Mouse (Mus musculus) midbrain, embryonic 10.5 days (tissue): ENCODE results near the gene Ghitm. TPM values are rescaled to one million over a fixed set of nuclear protein-coding genes. Genes with fewer than 3 reads are reported as not detected.

ENCODE experiments used
- DNase-seq: peaks from one replicate; pipeline ENCODE4 v3.0.0-alpha.2; 2017; ENCODE audit warnings: low spot score
- H3K27ac ChIP-seq: fragments of 300-500 bp; sonication (generic); replicated peaks from 2 replicates; pipeline ENCODE4 v1.5.1; 2016; ENCODE audit warnings: mild to moderate bottlenecking
- H3K27me3 ChIP-seq: fragments of 300-500 bp; sonication (generic); 2 replicates; pipeline ENCODE4 v1.6.1; 2016; ENCODE audit warnings: low read depth, mild to moderate bottlenecking; ENCODE audit not compliant: poor library complexity, severe bottlenecking
- H3K36me3 ChIP-seq: fragments of 300-500 bp; sonication (generic); 2 replicates; pipeline ENCODE4 v1.6.1; 2016; ENCODE audit warnings: mild to moderate bottlenecking, moderate library complexity
- H3K4me1 ChIP-seq: fragments of 300-500 bp; sonication (generic); 2 replicates; pipeline ENCODE4 v1.6.1; 2016
- H3K4me3 ChIP-seq: fragments of 300-500 bp; sonication (generic); 2 replicates; pipeline ENCODE4 v1.5.1; 2016; ENCODE audit warnings: mild to moderate bottlenecking, moderate library complexity
- H3K9me3 ChIP-seq: fragments of 300-500 bp; sonication (generic); replicated peaks from 2 replicates; pipeline ENCODE4 v1.6.1; 2016; ENCODE audit warnings: mild to moderate bottlenecking
- WGBS: fragments of 180-500 bp; shearing (Covaris S2); methylation state at CpG from one replicate; pipeline ENCODE4 v1.1.7; 2016; 5-methylcytosine and 5-hydroxymethylcytosine counted together
- polyA plus RNA-seq: library from polyadenylated mRNA; unstranded; fragments of >200 nt; fragmentation: Nextera tagmentation; extraction: Ambion mirVana; gene quantifications from 2 replicates; pipeline ENCODE4 v1.2.1, GENCODE M21; 2016

The Ghitm gene
- polyA plus RNA-seq, 1 experiment from 2014 or later, result 211 TPM

GRCm38 (mm10) chr14:37127652-37128051 is 7.4 kb downstream of the Ghitm start:
- no peaks in the 10 kb centered on the region for H3K4me1 ChIP-seq
- no peaks in the 10 kb centered on the region for H3K9me3 ChIP-seq
- H3K4me3 ChIP-seq, result no peak overlapping the region
- H3K36me3 ChIP-seq, result peaks cover 98% of the 10 kb centered on the region
- WGBS, result 54% methylated on average over 4 of the region's 4 CpGs
- no peak overlapping the region for H3K27ac ChIP-seq
- DNase-seq, result no peak
- no peaks in the 10 kb centered on the region for H3K27me3 ChIP-seq

DNA sequence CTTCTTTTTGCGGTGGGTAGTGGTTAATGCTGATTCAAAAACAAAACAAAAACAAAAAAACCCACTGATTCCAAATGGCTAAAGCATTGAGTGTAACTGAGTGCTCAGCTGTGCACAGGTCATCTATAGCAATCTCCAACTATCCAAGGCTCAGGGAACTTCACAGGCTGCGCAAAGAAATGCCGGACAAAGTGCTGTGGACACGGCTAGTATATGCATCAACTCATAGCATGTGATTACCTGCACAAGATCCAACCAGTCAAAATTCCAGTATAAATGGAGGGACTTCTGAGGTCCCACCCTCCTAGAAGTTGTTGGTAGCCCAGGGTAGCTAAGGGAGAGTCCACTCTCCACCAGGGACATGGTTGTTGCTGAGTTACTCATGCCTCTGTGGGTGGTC is 15.8 kb downstream of the Ghitm start:
- no peak for DNase-seq
- H3K27ac ChIP-seq, result no peak overlapping the region
- H3K36me3 ChIP-seq, result peaks cover 53% of the 10 kb centered on the region
- no peaks in the 10 kb centered on the region for H3K27me3 ChIP-seq
- WGBS, result 98% methylated on average over 4 of the region's 4 CpGs
- no peak overlapping the region for H3K4me3 ChIP-seq
- no peaks in the 10 kb centered on the region for H3K9me3 ChIP-seq
- H3K4me1 ChIP-seq, result no peaks in the 10 kb centered on the region

DNA sequence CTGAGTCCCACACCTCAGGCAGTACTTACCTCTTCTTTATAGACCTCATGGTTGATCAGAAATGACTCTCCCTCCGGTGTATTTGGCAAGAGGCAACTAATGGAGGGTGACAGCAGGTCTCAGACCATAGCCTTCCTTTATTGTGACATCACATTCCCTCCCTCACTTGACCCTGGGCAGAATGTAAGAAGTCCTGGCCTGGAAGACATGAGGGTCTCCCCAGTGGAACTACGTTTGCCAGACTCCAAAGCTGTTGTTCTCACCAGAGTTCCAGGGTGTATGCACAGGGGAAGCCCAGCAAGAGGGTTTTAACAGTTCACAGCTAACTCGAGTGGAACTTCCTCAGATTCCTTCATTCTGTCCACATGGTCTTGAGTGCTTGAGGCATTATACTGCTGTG is 21.1 kb downstream of the Ghitm start, which contains the start of gene 2610528A11Rik:
Gene 2610528A11Rik (minus strand): TSS at position 101 of the 400 bp plus-strand sequence.
- Histone ChIP-seq H3K4me1 (no peaks in the 10 kb centered on the region), H3K4me3 (no peak within 1 kb of the TSS), H3K9me3 (no peaks in the 10 kb centered on the region), H3K36me3 (peaks cover 5% of the 10 kb centered on the region; the same call in 1 of the 2 replicates), H3K27me3 (no peaks in the 10 kb centered on the region), H3K27ac (no peak within 1 kb of the TSS)
- no peak for DNase-seq
- 76% methylated on average over 3 of the region's 3 CpGs for WGBS

DNA sequence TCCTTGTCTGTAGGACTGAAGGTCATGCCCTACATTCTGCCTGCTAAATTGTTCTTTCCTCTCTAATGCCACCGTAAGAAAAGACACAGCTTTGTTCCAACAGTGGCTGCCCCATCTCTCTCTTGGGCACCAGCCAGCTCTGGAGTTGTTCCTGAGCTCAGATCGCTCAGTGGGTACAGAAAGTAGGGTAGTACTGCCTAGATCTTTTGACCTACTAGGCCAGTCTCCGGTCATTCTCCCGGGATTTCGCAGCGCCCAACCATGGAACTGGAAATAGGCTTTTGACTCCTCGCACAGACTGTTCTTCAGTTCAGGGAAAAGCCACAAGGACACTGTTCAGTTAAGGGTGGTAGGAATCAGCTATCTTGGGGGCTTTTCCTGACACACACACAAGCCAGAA is 22.1 kb downstream of the Ghitm start:
- H3K9me3 ChIP-seq, result no peaks in the 10 kb centered on the region
- no peaks in the 10 kb centered on the region for H3K4me1 ChIP-seq
- no peak overlapping the region for H3K4me3 ChIP-seq
- DNase-seq, result no peak
- WGBS, result 95% methylated on average over 7 of the region's 7 CpGs
- H3K27me3 ChIP-seq, result no peaks in the 10 kb centered on the region
- no peak overlapping the region for H3K27ac ChIP-seq
- no peaks in the 10 kb centered on the region for H3K36me3 ChIP-seq

- no peak for DNase-seq
- H3K4me1 ChIP-seq, result no peaks in the 10 kb centered on the region
- H3K4me3 ChIP-seq, result no peak overlapping the region
- no peak overlapping the region for H3K27ac ChIP-seq
- no peaks in the 10 kb centered on the region for H3K9me3 ChIP-seq
- H3K36me3 ChIP-seq, result no peaks in the 10 kb centered on the region
- H3K27me3 ChIP-seq, result no peaks in the 10 kb centered on the region
Measured at GRCm38 (mm10) chr14:37111371-37111770, 23.7 kb downstream of the Ghitm start.

- H3K4me1 ChIP-seq, result no peaks in the 10 kb centered on the region
- DNase-seq, result no peak
- no peaks in the 10 kb centered on the region for H3K36me3 ChIP-seq
- no peaks in the 10 kb centered on the region for H3K27me3 ChIP-seq
- no peak overlapping the region for H3K27ac ChIP-seq
- 87% methylated on average over 2 of the region's 2 CpGs for WGBS
- no peak overlapping the region for H3K4me3 ChIP-seq
- no peaks in the 10 kb centered on the region for H3K9me3 ChIP-seq
Measured at GRCm38 (mm10) chr14:37110456-37110855, 24.6 kb downstream of the Ghitm start.

DNA sequence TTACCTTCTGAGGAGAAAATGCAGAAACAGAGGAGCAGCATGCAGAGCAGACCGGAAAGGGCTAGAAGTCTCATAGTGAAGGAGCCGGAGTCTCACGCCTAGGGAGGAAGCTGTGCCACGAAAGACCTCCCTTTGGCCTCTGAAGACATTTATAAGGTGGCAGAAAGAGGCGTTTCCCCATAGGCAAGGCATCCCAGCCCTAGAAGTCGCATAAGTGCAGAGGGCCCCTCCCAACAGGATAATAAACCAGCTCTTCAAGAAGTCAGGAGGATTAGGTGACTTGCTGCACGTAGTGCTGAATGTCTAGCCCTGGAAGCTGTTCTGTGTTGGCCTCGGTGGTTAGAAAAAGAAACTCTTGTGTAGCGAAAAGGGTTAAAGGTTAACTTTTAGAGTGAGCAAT is 25.1 kb downstream of the Ghitm start:
- no peaks in the 10 kb centered on the region for H3K36me3 ChIP-seq
- no peak overlapping the region for H3K4me3 ChIP-seq
- H3K27me3 ChIP-seq, result no peaks in the 10 kb centered on the region
- WGBS, result 81% methylated on average over 9 of the region's 9 CpGs
- H3K4me1 ChIP-seq, result no peaks in the 10 kb centered on the region
- H3K9me3 ChIP-seq, result no peaks in the 10 kb centered on the region
- no peak for DNase-seq
- no peak overlapping the region for H3K27ac ChIP-seq

DNA sequence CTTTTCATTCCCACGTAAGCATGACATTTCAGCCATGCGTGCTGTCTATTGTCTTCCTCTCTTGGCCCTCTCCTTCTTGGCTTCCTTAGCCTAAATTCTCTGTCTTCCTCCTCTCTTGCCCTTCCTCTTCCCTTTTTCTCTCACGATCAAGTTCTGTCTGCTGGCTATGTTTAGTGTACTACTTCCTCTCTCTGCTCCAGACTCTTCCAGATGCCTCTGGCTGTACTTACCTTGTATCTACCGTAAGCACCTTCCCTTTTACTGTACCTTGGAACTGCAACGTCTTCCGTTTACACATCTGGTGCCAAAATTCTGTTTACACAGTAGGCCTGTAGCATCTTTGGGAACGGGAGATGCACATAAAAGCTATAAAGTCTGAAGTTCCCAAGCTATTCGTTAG is 25.6 kb downstream of the Ghitm start:
- Histone ChIP-seq H3K4me3 (no peak overlapping the region), H3K4me1 (no peaks in the 10 kb centered on the region), H3K9me3 (no peaks in the 10 kb centered on the region), H3K36me3 (no peaks in the 10 kb centered on the region), H3K27ac (no peak overlapping the region), H3K27me3 (no peaks in the 10 kb centered on the region)
- WGBS, result 87% methylated on average over 8 of the region's 8 CpGs
- no peak for DNase-seq

DNA sequence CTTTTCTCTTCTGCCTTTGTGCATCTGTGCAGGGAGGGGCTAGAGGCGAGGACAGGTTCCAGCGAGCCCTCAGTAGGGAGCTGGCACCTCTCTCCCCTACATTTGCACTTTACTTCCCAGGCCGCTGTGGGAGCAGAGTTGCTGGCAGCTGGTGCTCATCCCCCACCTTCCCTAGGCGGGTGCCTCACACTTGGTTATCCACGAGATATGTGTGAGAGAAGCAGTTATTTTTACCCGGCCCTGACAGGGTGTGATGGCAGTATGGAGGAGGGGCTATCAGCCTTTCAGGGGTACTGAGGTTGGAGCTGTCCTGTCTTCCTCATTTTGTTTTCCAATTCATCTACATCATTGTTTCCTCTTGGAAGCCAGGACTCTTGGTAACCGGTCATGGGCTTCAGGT is 29.2 kb downstream of the Ghitm start:
- no peak overlapping the region for H3K4me3 ChIP-seq
- no peak overlapping the region for H3K27ac ChIP-seq
- H3K4me1 ChIP-seq, result no peaks in the 10 kb centered on the region
- H3K36me3 ChIP-seq, result no peaks in the 10 kb centered on the region
- no peaks in the 10 kb centered on the region for H3K27me3 ChIP-seq
- no peak for DNase-seq
- no peaks in the 10 kb centered on the region for H3K9me3 ChIP-seq
- WGBS, result 45% methylated on average over 7 of the region's 7 CpGs

- Histone ChIP-seq H3K27ac (no peak overlapping the region), H3K36me3 (no peaks in the 10 kb centered on the region), H3K9me3 (no peaks in the 10 kb centered on the region), H3K27me3 (peaks cover under 1% of the 10 kb centered on the region; the same call in 1 of the 2 replicates), H3K4me1 (no peaks in the 10 kb centered on the region), H3K4me3 (no peak overlapping the region)
- 78% methylated on average over 5 of the region's 5 CpGs for WGBS
- DNase-seq, result no peak
Measured at GRCm38 (mm10) chr14:37104747-37105146, 30.3 kb downstream of the Ghitm start.

DNA sequence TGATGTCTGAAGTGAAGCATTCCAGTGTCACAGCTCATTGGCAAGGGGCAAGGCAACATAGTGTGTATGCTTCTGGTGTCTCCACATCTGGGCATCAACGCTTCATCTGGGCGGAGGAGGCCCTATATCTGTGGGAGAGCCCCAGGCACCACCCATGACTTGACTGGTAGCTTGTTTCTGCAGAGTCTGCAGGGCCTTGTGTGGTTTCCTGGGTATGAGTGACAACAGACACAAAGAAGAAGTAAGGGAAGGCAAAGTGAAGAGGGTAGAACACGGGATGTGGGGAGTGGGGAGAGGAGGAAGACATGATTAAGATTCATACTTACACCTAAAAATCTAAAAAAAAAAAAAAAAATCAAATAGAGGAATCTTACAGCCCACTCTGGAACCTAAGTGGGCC is 32.6 kb downstream of the Ghitm start:
- Histone ChIP-seq H3K36me3 (no peaks in the 10 kb centered on the region), H3K4me3 (no peak overlapping the region), H3K4me1 (peaks cover 10% of the 10 kb centered on the region), H3K27me3 (peaks cover 23% of the 10 kb centered on the region), H3K9me3 (no peaks in the 10 kb centered on the region), H3K27ac (no peak overlapping the region)
- 84% methylated on average over 3 of the region's 3 CpGs for WGBS
- DNase-seq, result no peak

DNA sequence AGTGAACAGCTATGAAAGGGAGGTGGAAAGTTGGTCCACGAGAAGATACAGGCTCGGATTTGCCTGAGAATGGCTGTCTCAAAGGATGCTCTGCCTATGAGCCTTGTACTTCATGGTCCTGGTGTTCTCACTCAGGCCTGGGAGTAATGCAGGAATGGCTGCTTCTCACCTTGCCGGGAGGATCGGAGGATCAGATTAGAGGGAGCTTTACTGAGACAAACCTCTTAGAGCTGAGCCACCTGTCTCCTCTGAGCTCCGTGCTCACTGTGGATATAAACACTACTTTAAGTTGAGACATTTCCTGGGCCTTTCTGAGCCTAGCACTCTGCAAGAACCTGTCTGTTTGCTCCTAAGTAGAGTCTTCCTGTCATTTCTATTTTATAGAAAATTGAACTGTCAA is 33.5 kb downstream of the Ghitm start:
- no peak for DNase-seq
- Histone ChIP-seq H3K36me3 (no peaks in the 10 kb centered on the region), H3K27me3 (peaks cover 32% of the 10 kb centered on the region), H3K4me1 (peaks cover 10% of the 10 kb centered on the region), H3K4me3 (no peak overlapping the region), H3K27ac (no peak overlapping the region), H3K9me3 (no peaks in the 10 kb centered on the region)
- 81% methylated on average over 5 of the region's 5 CpGs for WGBS

DNA sequence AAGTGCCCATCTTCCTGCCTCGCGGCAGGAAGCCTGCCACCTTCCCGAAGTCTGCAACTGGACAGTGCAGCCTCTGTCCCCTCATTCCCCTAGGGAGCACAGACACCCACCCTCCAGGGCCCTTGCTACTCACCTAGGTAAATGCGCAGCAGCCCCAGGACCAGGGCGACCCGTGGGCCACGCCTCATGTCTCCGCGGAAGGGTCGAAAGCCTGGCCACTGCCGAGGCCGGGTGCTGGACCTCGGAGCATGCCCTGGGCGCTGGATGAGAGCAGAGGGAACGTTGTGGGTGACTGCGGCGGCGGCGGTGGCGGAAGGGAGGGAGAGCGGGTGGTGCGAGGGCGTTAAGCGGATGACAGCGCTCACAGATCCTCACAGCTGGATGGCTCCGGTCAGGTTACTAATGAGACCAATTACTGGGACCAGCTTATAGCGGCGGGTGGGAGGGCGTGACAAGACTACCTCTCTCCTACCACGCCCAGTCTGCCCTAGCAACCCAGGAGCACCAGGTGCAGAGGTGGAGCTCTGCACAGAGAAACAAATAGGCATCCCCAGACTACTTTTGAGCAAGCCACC is 37.0 kb downstream of the Ghitm start, which contains the start of gene Cdhr1:
Gene Cdhr1 (minus strand): TSS at position 392 of the 575 bp plus-strand sequence.
- peaks cover 15% of the 10 kb centered on the region for H3K4me1 ChIP-seq
- H3K4me3 ChIP-seq, result peak within 1 kb of the TSS; percentile 56
- H3K27me3 ChIP-seq, result peaks cover 37% of the 10 kb centered on the region
- no peaks in the 10 kb centered on the region for H3K36me3 ChIP-seq
- DNase-seq, result peak; percentile 43
- under 1% methylated on average over 30 of the region's 30 CpGs for WGBS
- peak within 1 kb of the TSS; percentile 46; the same call in 1 of the 2 replicates for H3K27ac ChIP-seq
- H3K9me3 ChIP-seq, result no peaks in the 10 kb centered on the region

DNA sequence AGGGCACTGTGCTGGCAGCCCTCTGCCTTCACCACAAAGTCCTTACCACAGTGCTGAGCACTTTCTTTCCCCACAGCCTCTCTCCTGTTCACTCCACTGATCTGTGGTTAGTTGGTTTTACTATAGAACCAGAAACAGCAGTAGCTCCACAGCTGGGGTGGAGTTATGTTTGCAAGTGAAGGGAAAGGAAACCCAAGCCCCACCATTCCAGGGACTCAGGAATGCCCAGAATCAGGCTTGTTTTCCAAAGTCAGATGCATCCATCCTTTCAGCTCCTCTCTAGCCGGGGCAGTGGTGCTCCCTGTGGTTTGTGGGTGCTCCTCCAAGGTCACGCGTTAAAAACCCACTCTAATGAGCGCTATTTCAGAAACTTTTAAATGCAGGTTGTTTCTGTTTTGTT is 39.5 kb downstream of the Ghitm start:
- no peak overlapping the region for H3K4me3 ChIP-seq
- 77% methylated on average over 4 of the region's 4 CpGs for WGBS
- H3K27me3 ChIP-seq, result peaks cover 37% of the 10 kb centered on the region
- H3K4me1 ChIP-seq, result peaks cover 15% of the 10 kb centered on the region
- no peak overlapping the region for H3K27ac ChIP-seq
- no peak for DNase-seq
- no peaks in the 10 kb centered on the region for H3K9me3 ChIP-seq
- no peaks in the 10 kb centered on the region for H3K36me3 ChIP-seq
